Mouse (Mus musculus): ENCODE data around the gene Tbc1d14.

Gene Tbc1d14

DNA sequence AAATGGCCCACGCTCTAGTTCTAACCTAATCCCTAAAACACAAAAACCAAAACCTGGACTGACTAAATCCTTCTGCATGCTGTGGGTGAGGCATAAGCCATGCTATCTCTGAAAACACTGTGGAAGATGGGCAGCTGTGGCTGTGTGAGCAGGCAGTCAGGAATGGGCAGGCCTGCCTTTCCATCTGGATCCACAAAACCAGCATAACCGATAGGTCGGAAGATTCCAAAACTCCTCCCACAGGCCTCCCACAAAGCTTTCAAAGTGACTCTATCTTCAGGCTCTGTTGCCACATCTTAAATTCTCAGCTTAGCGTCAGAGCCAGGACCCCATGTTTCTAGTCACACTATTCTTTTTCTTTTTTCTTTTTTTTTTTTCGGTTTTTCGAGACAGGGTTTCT is 99.2 kb downstream of the Tbc1d14 start:
- peak; percentile 34 for DNase-seq

DNA sequence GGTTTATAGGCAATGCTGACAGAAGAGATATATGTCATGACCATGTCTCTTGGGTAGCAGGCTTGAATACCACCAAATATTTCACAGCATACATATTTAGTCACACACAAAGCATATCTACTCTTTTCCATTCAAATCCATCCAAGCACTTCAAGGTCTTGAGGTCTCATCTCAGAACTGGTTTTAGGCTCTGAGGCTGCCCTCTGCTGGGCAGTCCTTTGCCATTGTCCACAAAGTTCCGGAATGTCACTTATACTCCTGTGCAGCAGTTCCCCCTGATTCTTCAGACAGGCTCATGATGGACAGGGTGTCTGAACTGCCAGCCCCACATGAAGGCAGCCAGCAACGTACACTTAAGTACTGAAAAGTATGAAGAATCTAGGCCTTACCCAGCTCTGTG is 103.9 kb downstream of the Tbc1d14 start:
- no peak for DNase-seq

DNA sequence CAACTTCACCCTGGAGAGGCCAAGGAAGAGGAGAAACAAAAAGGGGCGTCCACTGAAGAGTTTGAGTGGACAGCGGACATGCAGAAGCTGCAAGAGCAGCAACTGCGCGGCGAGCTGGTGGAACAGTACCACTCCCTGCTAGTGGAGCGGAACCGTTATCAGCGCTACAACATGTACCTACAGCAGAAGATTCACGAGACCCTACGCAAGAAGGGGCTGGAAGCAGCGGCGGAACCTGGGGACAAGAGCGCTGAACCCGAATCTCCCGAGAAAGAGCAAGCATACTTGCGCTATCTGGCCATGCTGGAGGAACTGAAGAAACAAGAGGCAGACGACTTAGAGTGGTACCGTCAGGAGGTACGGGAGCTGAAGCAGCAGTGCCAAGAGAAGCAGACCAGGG is 107.8 kb downstream of the Tbc1d14 start:
- DNase-seq: no peak

DNA sequence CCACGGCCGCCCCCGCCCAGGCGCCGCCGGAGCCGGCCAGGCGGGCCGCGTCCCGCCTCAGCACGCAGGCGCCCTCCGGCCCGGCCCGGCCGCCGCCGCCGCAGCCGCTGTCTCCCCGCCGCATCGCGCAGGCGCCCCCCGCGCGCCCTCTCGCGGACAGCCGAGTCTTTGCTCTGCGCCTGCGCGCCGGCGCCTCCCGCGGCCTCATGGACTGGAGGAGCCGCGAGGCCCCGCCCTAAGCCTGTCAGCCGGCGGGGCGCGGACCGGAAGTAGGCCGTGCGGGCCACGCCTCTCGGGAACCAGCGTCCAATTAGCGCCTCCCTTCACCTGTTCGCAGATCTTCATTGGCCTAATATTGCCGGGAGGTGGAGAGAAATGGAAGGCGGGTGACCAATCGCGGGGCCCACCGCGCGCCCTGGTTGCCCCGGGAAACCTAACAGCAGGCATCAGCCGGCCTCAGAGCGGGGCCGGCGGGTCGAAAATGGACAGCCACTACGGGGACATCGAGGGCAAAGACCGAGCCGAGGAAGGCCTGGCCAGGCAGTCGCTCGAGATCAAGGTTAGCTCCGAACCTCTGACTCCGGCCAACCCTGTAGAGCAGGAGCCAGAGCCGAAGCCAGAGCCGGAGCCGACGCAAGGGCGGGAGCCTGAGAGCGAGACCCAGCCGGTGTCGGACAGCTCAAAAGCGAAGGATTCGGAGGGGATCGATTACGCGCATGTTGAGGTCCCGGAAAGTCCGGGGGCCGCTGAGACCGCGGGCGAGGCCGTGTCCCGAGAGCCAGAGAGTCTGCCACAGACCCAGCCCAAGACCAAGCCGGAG is 108.7 kb downstream of the Tbc1d14 start, which contains the start of the genes Tada2b and Ccdc96:
Tada2b (minus strand) TSS at position 115 of the 820 bp plus-strand sequence.
Ccdc96 (plus strand) TSS at position 418 of the 820 bp plus-strand sequence.
- peak; percentile 99 for DNase-seq

DNA sequence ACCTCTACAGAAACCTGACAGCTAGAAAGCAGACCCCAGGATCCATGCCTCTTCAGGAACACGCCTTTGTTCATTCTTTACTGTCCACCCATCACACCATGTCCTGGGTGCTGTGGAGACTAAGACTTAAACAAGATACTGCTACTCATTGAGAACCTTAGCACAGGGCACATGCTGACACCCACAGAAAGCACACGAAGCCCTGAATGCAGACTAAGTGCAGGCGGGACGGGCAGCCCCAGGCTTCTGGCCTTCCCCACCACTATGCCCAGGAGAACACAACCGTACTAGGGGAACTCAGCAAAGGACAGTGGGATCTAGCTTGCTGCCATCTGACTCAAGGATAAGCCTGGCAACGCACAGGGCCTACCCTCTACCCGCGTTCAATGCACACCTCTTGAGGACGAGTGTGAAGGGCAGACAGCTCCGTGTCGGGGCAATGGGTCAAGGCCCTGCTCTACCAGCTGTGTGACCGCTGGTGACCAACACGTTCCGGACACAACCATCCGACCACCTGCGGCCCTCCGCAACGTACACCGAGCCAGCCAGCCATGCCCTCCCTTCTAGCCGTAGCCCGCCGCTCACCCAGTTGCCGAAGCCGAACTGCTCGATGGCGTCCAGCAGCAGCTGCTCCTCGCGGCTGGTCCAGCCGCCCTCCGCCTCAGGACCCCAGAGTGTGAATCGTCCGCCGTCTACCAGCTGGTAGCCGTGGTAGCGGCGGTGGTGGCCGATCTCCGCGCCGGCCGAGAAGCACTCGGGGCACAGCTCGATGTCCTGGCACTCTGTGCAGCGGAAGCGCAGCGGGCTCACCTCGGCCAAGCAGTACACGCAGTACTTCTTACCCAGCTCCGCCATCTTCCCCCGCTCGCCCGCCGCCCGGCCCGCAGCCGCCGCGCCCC is 109.6 kb downstream of the Tbc1d14 start:
- peak; percentile 43 for DNase-seq

DNA sequence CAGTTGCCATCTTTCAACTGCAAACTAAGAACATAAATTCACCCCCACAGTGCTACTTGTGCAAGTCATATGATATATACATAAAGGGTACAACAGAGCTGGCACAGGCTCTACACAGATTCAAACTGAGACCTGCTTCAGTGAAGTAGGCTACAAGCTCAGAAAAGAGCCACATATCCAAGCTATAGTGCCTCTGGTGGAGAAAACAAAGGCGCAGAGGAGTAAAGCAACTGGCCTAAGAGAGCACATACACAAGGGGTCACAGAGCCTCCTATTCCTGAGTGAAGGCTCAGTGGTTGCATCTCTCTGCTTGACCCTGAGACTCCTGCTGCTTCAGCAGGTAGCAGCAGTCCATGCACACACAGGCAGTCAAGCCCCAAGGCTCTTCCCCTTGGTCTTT is 112.0 kb downstream of the Tbc1d14 start:
- DNase-seq: no peak

DNA sequence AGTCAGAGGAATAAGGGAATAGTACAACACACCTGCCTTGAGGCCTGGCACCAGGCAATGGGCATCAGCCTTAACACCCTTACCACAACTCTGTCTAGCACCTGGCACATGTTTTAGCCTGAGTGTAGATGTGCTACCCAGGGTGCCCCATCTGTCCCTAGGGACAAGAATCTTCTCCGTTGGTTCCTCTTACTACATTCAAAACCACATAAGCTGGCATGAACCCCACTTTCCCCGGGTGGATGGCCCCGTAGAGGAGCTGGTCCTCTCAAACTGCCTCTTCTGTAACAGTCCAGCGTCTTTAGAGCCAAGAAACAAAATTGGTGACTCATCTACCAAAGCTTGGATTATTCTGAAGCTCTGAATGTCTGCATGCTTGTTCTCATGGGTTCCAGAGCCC is 112.7 kb downstream of the Tbc1d14 start:
- no peak for DNase-seq

DNA sequence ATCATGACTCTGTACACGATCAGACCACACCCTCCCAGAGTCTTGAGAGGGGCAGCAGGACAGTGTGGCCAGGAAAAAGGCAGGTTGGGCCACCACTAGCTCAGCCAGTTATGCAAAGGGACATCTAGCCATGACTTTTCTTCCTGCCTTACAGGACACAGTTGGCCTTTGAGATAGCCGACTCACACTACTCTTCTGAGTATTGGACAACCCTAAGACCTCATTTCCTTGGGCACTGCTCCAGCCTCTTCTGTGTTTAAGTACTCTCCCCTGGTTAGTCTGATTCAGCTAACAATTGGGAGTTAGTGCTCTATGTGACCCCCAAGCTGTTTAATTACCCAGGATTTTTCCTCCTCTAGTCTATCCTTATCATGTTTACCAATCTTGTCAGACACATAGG is 113.3 kb downstream of the Tbc1d14 start:
- no peak for DNase-seq

DNA sequence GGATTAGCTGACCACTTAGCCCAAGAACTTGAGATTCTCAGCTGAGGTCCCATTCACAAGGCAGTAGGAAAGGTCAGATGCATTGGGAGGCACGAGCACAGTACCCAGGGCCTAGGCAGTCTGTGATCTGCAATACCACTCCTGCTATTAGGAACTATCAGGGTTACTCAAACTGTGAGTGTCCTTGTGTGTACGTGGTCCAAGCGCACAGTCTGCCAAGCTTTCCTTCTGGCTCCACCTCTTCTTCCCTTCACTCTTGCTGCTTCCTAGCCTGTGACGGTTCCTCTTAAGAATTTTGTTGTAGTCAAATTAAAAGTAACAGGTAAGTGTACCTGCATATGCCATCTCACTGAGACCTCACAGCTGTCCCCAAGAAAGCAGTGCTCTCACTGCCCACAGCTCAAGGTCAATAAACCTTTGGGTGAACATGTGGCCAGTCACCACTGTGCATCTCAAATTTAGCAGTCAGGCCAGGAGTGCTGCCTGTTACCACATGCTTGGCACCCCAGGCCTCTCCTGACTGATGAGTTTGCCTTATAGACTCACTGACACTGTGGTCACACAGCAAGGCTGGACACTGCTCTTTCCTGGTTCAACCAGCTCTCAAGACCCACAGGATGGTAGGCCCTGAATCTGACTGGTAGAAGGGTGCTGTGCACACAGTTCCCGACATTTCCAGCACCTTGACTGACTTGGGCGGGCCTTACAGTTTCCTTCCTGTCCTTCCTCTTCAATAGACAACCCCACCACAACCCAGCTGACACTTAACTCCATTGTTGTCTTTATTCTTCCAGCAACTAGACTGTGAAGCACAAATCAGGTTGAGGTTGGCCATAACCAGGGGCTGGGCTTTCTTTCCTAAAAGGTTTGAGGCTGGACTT is 114.3 kb downstream of the Tbc1d14 start:
- DNase-seq: no peak

DNA sequence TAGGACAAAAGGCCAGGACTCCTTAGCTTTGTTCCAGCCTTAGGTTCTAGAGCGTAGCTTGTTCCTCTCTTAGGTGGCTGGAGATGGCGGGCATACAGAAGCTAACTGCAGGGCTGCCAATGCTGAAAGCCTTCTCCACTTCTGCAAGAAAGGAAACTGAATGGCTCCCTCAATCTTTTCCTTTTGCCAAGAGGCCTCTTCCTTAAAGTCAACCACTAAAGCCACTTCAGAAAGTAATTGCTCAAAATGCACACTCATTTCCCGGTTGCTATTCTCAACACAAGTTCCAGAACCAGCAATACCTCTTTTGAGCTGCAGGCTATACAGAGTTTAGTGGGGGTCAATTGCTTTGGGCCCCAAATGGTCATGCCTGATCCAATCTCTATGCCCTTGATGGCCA is 115.6 kb downstream of the Tbc1d14 start:
- DNase-seq: no peak

DNA sequence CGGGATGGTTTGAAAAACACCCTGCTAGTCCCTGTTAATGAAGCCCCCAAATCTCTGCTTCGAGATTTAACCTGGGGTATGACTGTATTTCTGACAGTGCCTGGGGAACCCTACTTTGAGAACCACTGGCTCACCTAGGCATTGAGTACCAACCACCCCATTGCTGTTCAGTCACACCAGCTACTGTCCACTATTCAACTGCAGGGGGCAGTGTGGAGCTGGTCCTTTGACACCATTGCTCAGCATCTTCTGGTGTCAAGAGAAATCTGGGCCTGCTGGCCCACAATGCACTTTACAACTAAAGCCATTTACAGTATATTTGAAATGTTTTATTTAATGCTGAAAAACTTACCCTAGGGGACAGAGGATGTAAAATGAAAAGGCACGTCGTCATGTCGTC is 118.8 kb downstream of the Tbc1d14 start:
- DNase-seq: peak; percentile 44

DNA sequence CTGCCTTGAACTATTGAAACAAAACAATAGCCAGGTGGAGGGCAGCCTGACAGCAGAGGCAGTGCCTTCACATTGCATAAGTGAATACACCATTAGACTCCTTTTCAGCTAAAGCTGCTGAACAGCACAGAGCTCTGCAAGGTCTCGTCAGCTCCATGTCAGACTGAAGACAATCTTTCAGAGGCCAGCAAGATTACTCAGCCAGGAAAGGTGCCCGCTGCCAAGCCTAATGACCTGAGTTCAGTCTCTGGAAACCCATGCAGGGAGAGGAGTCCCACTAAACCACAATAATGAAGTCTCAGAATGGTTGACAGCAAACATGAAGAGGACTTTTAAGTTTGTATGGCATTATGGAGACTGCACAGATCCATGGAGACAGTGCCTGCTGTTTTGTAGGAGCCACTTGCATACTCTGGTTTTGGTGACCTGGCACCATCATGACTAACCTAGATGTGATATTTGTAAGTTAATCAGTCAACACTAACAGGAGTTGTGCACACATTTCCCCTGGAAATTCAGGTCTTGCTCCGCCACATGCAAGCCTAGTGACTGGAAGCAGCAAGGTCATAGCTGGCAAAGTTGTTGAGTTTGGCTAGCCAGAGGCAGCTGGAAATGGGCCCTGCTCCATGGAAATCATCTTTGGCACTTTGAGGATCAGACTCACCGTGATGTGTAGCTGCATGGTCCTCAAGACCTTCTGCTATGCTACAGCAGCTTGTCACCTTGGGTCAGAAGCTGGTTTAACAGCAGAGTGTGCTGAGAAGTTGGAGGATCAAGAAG is 120.0 kb downstream of the Tbc1d14 start:
- DNase-seq: no peak

DNA sequence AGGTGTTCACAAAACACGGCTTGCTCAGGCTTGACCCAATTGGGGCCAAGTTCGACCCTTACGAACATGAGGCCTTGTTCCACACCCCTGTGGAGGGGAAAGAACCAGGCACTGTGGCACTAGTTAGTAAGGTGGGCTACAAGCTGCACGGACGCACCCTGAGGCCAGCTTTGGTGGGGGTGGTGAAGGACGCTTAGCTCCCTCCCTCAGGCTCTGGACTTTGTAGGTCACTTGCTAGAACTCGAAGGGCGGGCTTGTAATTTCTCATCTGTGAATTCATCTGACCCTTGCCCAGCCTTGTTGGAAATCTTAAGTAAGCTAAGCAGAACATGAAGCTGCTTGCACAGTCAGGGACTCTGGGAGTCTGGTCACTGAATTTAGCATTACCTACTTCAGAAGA is 121.9 kb downstream of the Tbc1d14 start:
- DNase-seq: no peak

DNA sequence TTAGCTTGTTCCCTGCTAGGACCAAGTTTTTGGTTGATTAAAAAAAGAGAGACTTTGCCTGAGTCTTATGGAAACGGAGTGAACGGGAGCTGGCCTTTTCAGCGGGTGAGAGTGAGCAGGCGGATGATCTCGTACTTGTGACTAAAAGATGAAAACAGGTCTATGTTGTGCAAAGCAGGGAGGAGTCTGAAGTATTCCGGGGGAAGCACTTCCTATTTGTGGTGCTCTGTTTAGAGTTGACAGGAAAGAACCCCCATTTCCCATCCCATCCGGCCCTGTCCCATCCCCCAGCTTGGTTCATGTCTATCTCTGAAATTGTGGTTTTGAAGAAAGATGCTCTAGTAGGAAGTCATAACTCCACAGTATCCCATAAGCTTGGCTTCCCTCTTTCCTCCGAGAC is 127.2 kb downstream of the Tbc1d14 start:
- no peak for DNase-seq

DNA sequence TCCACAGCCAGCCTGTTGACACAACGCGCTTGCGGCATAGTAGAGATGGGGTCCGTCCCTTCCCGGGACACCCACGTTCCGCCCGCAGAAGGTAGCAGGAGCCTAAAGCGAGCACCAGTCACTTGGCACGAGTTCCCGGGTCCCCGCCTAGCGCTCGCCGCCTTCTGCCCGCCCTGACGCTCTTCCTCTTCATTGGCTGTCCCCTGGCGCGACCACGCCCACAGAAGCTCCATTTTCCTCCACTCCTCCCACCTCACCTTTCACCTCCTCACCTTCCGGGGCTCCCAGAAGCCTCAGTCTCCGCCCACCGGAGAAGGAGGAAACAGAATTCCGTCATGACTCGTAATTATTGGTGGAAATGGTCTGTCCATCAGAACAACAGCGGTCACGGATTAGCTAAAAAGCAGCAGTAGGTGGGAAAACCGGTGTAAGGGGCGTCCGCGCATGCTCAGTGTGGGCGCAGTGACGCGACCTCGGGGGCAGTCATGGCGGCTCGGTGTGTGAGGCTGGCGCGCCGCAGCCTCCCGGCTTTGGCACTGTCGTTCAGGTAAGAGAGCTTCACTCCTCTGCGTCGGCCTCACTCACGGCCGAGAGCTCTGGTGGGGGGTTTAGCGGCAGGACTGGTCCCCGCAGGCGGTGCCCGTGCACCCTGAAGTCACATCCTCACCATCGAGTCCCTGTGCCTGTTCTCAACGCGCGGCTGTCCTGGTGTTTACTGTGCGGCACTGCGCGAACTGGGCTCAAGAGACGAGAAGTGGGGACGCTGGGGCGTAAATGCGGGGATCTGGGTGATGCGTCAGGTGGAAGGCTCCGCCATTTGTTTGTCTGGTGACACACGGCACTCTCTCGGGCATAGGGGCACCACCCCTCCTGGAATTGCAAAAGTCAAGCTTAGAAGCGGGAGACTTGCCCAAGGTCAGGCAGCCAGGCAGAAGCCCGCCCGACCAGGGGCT is 128.1 kb downstream of the Tbc1d14 start, which contains the start of gene Grpel1:
Grpel1 (plus strand) TSS at position 290 of the 953 bp plus-strand sequence.
- DNase-seq: peak; percentile 97

DNA sequence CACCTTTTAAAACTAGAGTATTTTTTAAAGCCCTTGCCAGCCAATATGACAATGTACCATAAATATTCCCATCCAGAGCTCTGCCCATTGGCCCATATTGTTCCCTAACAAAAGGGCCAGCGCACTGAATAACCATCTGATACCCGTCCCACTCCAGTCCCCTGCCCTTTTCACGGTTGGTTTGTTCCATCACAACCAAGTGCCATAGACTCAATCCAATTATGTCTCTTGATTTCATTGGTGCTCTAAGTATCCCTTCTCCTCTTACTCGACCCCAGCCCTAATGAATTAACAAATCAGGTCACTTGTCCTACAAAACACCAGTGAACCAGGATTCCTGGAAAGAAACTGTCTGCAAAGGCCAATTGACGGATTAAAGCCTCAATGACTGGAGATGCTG is 129.7 kb downstream of the Tbc1d14 start:
- no peak for DNase-seq

DNA sequence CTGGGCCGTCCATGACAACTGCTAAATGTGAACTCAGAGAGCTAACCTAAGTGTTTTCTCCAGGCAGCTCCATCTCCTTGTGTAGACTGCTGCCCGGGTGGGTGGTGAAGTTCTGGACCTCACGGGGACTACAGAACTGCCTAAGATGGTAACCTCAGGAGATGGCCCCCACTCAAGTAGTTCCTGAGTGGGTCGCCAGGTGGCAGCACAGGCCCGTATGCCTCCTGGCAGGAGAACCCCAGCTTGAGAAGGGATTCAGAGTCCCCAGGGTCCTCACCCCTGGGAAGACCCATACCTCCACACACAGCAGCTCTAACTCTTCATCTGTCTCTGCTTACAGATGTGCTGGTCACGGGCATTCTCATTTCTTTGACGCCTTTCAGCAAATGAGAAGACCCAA is 130.3 kb downstream of the Tbc1d14 start:
- DNase-seq: peak; percentile 60

DNA sequence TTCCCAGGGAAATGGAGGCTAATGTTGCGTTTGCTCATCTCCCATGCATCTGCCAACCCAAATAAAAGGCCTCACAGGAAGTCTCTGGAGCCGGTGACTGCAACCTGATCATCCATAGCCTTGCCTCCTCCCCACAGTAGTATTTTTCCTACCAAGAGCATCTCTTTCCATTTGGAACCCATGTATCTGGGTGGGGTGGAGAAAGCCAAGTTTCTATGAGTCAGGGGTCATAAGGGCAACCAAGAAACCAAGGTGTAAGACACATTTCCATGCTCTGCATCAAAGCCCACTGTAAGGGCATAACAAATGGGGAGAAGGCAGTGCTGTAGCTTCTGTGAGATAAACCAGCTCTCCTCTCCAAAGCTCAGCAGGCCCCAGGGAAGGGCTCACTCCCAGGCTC is 131.8 kb downstream of the Tbc1d14 start:
- DNase-seq: no peak

DNA sequence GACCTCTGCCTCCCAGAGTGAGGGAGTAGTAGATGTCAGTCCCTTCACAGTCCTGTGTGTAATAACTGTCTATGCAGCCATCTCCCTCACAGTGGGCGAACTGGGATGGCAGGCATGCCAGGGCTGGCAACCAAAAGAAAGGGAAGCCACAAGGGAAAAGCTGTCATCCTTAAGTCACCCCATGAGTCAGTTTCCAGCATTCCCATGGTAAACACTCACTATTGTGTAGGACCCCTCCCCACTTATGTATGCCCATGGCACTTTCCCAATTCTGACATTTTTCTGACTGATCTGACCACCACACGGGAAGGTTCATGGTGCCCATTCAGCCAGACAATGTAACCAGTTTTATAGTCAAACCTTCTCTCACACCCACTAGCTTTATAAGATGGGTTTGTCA is 132.4 kb downstream of the Tbc1d14 start:
- no peak for DNase-seq

DNA sequence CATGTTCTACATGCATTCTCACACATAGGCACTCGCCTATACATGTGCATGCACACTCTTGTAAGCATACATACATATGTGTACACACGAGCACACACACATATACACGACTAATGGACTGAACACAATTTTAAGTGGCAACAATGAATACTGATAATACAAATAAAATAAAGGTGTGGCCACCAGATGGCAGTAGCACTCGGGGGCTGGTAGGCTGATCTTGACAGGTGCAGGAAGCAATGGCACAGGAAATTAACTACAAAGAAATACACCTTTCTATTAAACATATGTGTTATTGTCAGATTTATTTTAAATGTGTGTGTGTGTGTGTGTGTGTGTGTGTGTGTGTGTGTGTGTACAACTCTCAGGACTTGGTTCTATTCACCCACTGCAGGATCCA is 134.2 kb downstream of the Tbc1d14 start:
- DNase-seq: no peak

DNA sequence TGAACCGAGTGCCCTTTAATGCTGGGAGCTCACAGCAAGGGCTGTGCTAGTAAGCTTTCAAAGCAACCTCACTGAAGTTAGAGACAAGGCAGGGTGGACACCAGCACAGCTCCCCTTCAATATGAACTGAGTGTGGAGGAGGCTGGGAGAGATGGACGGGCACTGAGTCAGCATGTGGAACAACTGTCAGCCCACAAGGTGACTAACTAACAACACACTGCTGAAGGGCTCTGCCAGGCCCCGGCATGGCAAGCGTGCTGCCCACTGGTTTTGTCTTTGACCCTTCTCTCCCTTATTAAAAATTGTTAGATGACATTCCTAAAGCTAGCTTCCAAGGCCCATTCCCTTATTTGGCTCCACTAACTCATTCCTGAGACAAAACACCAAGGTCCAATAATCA is 135.4 kb downstream of the Tbc1d14 start:
- DNase-seq: no peak
